Mouse (Mus musculus): Measurements from ENCODE around the gene Tepp.
A peak's percentile ranks its signal among the peaks of the same experiment; 100 is the strongest.

Gene Tepp

DNA sequence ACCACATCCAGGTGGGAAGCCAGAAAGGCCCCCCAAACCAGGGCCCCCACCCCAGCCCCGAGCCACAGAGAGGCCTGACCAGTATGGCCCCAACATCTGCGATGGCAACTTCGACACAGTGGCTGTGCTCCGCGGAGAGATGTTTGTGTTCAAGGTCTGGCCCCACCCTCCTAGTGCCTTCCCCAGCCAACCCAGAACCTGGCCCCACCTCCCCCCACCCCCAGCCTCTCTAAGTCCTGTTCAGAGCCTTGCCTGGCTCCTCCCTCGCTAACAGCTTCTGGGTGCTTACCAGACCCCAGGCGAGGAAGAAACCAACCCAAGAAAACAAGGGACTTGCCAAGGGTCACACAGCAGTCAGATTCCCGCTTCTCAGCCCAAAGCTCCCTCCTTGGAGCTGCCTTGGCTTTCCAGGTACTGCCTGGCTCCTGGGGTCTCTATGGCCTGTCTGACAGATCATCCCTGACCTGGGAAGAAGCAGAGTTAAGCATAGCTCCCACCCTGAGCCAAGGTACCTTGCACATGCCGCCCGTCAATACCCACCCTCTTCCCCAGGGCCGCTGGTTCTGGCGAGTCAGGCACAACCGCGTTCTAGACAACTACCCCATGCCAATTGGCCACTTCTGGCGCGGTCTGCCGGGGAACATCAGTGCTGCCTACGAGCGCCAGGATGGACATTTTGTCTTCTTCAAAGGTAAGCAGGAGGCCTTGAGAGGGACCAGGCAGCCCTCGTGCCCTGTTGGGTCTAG lies 59.4 kb downstream of the Tepp start:
- no peak for DNase-seq

DNA sequence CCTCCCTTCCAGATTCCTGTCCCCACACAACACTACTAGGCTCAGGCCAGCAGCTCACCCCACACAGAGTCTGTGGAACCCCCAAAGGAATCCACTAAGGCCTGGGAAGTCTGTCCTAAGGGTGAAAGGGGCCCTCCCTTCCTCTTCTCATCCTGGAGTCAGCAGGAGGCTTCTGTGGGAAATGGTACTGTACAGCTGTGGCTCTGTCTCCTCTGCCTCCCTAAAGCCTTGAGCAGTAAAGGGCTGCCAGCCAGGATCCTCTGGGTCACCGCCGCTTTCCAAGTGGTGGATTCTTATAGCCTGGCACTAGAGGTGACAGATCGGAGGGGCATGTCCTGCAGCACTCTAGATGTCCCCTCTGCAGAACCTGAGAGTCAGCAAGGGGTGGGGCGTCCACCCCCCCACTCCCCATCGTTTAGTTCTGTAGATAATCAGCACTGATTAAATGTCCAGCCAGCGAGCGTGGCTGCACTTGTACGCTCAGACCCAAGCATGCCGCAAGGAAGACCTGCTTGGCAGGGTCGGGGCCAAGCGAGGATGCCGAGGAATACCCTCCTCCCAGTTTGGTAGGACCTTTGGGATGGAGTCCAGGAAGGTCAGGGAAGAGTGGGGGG lies 63.1 kb downstream of the Tepp start:
- DNase-seq, result no peak

- no peak for DNase-seq
These were observed 64.1 kb downstream of the Tepp start for GRCm38 (mm10) chr8:95374429-95374828.

GRCm38 (mm10) chr8:95375374-95375930 lies 65.1 kb downstream of the Tepp start:
- DNase-seq, result peak; percentile 30

All from layer of hippocampus, adult 9-11 months (tissue).